Mouse (Mus musculus): Measurements from ENCODE around the gene Mical3.

Mical3 gene

GRCm38 (mm10) chr6:121087127-121087526, 43.7 kb downstream of the Mical3 start:
- in situ Hi-C loops (cut with MseI, MboI) = no loop called here

DNA sequence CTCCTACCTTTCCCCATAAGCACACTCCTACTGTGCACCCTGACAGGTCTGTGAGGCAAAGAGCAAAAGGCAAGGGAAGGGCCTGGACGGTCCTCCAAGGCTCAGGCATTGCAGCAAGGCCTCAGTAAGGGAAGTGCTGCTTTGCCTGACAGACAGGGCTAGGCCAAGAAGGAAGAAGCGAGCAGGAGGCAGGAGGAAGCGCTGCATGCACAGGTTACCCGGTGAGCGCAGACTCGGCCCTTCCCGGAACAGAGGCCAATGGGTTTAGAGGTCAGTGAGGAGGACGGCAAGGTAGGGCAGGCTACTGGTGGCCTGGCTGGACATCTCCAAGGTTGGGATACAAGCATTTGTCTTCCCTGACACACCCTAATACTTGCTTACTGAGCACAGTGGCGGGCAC, 44.6 kb downstream of the Mical3 start:
- in situ Hi-C loops (cut with MseI, MboI) = no loop called here

DNA sequence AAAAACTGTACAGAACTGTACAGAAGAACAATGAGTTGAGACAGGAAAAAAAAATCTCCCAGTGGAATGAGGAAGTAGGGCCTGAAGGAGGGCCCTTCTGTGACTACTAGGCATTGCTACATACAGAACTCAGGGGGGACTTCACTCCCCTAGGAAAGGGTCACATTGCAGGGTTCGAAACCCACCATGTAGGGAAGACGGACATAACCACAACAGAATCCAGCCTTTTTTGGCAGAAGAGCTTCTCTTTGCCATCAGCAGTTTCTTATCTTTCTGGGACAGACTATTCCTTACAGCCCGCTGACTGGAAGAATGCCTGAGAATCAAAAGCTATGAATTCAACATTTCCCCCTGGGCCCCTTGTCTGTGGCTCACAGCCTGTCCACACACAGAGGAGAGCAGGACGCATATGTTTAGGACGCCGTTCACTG, 46.7 kb downstream of the Mical3 start:
- in situ Hi-C loops (cut with MseI, MboI) = no loop called here

DNA sequence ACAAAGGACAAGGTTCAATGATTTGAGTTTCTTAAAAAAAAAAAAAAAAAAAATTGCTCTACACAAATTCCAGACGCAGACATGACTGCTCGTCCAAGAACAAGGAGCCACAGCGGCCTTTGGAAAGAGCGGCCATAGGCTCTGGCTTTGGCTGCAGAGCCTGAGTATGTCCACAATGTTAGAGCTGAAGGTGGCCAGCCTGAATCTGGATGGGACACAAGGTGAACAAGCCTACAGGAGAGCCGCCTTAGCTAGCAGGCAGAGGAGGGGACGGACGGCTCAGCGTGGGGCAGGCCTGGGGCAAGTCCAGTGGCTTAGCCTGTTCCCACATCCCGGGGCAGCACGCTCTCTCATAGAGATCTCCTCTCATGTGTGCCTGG, 48.7 kb downstream of the Mical3 start:
- in situ Hi-C loops (cut with MseI, MboI) = no loop called here

GRCm38 (mm10) chr6:121081288-121082093, 49.3 kb downstream of the Mical3 start:
- in situ Hi-C loops (cut with MseI, MboI) = no loop called here

DNA sequence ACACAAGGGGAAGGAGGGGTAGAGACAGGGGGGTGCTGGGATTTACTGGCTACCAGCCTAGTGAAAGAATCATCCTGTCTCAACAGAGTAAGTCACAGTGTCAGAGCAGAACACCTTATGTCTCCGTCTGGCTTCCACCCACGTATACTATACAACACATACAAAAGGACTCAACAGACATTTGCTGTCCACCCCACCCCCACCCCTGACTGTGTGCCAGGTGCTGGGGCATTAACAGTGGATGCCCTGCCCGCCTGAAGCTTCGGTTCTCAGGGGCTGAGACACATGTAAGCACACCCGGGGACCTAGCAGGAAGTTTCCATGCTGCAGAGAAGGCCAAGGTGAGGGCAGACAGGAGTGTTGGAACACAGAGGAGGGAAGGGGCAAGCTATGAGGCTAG, 52.6 kb downstream of the Mical3 start:
- in situ Hi-C loops (cut with MseI, MboI) = no loop called here

GRCm38 (mm10) chr6:121076929-121077566, 53.8 kb downstream of the Mical3 start:
- in situ Hi-C loops (cut with MseI, MboI) = no loop called here

GRCm38 (mm10) chr6:121075763-121076162, 55.0 kb downstream of the Mical3 start:
- in situ Hi-C loops (cut with MseI, MboI) = no loop called here

- in situ Hi-C loops (cut with MseI, MboI) = no loop called here
Observed at GRCm38 (mm10) chr6:121073312-121073711, 57.5 kb downstream of the Mical3 start.

GRCm38 (mm10) chr6:121072615-121073014, 58.2 kb downstream of the Mical3 start:
- in situ Hi-C loops (cut with MseI, MboI) = no loop called here

DNA sequence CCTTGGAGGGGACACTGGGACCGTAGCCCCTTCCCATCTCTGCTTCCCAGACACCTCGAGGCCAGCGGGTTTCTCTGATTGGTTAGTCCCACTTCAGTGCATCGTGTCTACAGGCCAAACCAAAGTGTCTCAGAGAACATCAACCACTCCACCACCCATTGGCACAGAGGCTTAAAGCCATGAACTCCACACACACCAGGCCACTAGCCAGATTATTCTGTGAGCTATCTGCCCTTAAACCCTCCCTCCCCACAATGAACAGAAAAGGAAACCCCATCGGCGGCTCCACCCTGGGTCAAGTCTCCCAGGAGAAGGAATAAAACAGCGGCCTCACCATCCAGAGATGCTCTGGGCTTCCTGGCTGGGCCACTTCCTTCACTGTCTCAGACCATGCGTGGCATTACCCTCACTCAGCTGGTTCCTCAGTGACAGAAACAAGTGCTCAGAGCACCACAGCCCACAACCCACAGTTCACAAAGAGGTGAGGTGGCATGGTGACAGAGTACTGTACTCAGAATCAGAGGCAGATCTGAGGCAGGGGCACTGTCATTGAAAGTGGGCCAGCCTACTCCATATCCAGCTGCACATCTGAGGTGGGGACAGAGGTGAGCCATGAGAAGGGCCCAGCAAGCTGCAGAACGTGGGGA, 60.1 kb downstream of the Mical3 start:
- in situ Hi-C loops (cut with MseI, MboI) = no loop called here

DNA sequence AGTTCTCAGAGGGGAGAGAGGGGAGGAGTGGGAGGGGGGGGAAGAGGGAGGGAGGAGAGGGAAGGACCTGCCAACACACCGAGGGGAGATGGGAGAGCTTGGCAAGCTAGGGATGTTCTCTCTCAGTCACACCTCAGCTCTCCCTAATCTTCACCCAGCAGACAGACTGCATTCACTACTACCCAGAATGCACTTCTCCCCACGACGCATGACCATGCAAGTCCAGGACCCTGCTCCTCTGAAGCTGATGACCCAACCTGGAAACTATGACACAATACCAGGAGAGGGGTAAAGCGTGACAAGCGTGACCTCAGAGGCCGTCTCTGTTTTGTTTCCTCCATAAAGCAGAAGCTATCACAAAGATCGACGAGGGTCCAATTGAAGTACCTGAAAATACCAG, 61.6 kb downstream of the Mical3 start:
- in situ Hi-C loops (cut with MseI, MboI) = no loop called here

DNA sequence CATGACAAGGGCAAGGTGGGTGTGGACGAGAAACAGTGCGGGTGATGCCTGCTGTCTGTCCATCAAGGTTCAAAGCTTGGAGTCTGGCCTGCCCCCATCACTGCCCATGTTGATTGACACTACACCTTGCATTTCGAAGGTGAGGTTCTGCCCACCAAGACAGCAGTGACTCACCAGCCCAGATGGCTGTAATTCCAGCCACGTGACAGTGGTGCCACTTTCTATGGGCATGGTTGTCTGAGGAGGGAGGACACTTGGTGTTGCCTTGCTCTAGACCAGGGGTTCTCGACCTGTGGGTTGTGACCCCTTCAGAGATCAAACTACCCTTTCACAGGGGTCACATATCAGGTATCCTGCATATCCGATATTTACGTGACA, 62.7 kb downstream of the Mical3 start:
- in situ Hi-C loops (cut with MseI, MboI) = no loop called here

DNA sequence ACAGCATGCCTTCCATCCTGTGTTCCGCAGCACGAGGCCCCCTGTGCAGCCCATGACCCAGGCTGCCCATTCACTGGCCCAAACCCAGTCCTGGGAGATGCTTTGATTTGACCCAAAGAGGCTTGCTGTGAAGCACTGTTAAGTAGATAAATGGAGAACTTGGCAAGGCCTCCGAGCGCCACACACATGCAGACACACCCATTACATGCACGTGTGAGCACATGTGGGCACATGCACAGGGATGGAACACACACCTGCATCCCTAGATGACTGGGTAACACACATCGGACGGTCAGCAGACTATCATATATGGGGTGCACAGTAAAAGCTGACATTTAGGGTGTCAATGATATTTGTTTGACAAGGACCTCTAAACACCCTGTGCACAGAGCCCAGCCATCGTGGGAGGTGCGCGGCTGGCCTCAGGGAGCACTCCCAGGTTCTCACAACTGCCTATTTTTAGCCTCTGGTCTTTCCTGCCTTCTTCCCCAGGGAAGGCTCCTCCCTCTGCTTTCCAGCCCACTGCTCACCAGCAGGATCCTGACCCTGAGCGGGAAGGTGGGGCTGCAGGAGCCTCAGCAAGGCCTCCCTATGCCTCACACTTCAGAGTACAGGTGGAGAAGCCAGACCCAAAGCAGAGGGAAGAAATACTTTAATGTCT, 63.2 kb downstream of the Mical3 start:
- in situ Hi-C loops (cut with MseI, MboI) = no loop called here

GRCm38 (mm10) chr6:121066761-121067160, 64.0 kb downstream of the Mical3 start:
- in situ Hi-C loops (cut with MseI, MboI) = no loop called here

GRCm38 (mm10) chr6:121064356-121065015, 66.3 kb downstream of the Mical3 start:
- in situ Hi-C loops (cut with MseI, MboI) = no loop called here

GRCm38 (mm10) chr6:121063771-121064170, 67.0 kb downstream of the Mical3 start:
- in situ Hi-C loops (cut with MseI, MboI) = no loop called here

- in situ Hi-C loops (cut with MseI, MboI) = no loop called here
Observed at GRCm38 (mm10) chr6:121062891-121063408, 67.8 kb downstream of the Mical3 start.

- in situ Hi-C loops (cut with MseI, MboI) = no loop called here
Observed at GRCm38 (mm10) chr6:121058039-121058438, 72.8 kb downstream of the Mical3 start.

GRCm38 (mm10) chr6:121057181-121057956, 73.4 kb downstream of the Mical3 start:
- in situ Hi-C loops (cut with MseI, MboI) = no loop called here

- in situ Hi-C loops (cut with MseI, MboI) = no loop called here
Observed at GRCm38 (mm10) chr6:121055496-121055895, 75.3 kb downstream of the Mical3 start.

Measured in mouse trophoblast stem cell (cell line).